Mouse (Mus musculus): ENCODE data around the gene Zfp248. TPM values are rescaled to one million over a fixed set of nuclear protein-coding genes. Genes with fewer than 3 reads are reported as not detected.

Zfp248 gene
- polyA plus RNA-seq, 1 experiment from 2014 or later, result 10.1 TPM

DNA sequence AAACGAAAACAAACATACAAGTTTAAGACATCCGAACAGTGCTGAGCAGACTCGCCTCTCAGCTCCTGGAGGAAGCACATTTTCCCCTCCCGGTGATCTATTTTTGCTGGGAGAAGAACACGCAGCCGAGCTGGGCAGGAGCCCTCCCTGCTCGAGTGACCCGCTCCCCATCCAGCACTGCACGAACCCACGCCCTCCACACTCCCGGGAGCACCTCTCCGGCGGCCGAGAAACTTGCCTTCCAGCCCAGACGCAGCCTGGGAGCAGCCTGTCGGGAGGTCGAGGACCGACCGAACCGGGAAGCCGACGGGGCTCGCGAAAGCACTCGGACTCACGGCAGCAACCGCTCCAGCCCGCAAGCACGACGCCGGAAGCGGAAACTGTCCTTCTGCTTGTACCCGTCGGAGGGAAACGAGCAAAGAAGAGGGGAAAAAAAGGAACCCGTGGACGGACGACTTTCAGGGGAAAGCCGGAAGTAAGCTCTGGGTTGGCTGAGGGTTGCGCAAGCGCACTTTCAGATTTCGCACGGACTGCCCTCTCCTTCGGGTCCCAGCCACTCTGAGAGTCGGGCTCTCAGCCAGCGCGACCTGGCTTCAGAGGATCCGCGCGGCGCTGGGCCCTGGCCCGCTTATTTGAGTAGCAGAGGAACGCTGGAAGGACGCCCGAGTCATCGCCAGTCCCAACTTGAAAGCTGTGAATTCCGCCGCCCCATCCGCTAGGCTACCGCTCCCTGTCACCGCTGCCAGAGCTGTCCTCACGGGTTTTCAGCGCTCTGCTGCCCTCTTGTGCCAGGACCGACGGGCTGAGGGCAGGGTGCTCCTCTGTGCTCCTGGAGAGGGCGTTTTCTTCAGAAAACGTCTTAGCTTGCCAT is 36.0 kb downstream of the Zfp248 start, which contains the start of gene Bms1:
Gene Bms1 (minus strand): TSS at position 425 of the 871 bp plus-strand sequence.
- WGBS, result under 1% methylated on average over 67 of the region's 67 CpGs
- no peaks in the 10 kb centered on the region for H3K9me3 ChIP-seq (replicated peaks)
- ATAC-seq (replicated peaks; ENCODE audit: low FRiP score), result peak; percentile 99

DNA sequence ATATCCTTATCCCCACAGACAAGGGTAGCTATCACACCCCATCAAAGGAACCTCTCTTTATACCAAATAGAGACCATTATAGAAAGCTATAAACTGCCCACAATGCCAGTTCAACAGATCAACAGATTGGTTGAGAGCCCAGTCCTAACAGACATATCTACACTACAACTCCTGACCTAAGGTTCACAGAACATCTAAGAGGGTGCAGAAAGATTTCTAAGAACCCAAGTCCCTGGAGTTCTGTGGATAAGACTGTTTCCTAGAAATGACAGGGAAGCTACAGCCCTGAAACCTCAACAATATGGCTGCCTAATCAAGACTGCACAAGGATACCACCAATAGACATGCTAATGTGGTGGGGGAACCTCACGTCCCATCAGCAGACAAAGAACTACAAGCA is 44.9 kb downstream of the Zfp248 start:
- no peak for ATAC-seq (replicated peaks; ENCODE audit: low FRiP score)
- Histone ChIP-seq H3K9ac (no peak overlapping the region), H3K36me3 (peaks cover 86% of the 10 kb centered on the region), H3K4me2 (no peak overlapping the region), H3K4me1 (no peaks in the 10 kb centered on the region), H3K27me3 (no peaks in the 10 kb centered on the region), H3K4me3 (replicated peaks) (no peak overlapping the region), H3K27ac (no peak overlapping the region), H3K9me3 (replicated peaks) (no peaks in the 10 kb centered on the region)
- 96% methylated on average over 1 of the region's 1 CpGs for WGBS

More for the DNA sequence above, 36.0 kb downstream of the Zfp248 start, which contains the start of gene Bms1:
- H3K27ac ChIP-seq, result peak within 1 kb of the TSS; percentile 88
- peak within 1 kb of the TSS; percentile 89 for H3K9ac ChIP-seq
- peaks cover 31% of the 10 kb centered on the region for H3K36me3 ChIP-seq
- peaks cover 13% of the 10 kb centered on the region for H3K4me1 ChIP-seq
- peak within 1 kb of the TSS; percentile 64 for H3K4me2 ChIP-seq
- no peaks in the 10 kb centered on the region for H3K27me3 ChIP-seq
- H3K4me3 ChIP-seq (replicated peaks), result peak within 1 kb of the TSS; percentile 88

DNA sequence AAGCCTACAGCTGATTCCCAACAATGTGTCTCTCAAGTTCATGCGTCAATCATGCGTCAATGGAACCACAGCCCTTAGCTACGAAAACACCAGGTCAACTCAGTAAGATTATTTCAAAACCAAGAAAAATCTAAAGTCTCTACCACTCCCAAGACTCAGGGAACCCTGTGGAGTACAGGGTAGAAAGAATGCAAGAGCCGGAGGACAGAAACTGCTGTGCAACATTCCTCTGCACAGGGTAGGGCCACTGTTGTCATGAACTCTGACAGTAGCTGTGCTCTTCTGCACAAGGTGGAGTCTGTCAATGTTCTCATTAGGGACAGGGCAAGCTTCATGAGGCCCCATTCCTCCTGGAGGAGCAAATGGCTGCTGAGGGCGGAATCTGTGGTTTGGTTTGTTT is 46.8 kb downstream of the Zfp248 start:
- Histone ChIP-seq H3K4me1 (no peaks in the 10 kb centered on the region), H3K9me3 (replicated peaks) (no peaks in the 10 kb centered on the region), H3K4me3 (replicated peaks) (no peak overlapping the region), H3K36me3 (peaks cover 87% of the 10 kb centered on the region), H3K27me3 (no peaks in the 10 kb centered on the region), H3K4me2 (no peak overlapping the region), H3K9ac (no peak overlapping the region), H3K27ac (no peak overlapping the region)
- ATAC-seq (replicated peaks; ENCODE audit: low FRiP score), result no peak
- 93% methylated on average over 5 of the region's 5 CpGs for WGBS

DNA sequence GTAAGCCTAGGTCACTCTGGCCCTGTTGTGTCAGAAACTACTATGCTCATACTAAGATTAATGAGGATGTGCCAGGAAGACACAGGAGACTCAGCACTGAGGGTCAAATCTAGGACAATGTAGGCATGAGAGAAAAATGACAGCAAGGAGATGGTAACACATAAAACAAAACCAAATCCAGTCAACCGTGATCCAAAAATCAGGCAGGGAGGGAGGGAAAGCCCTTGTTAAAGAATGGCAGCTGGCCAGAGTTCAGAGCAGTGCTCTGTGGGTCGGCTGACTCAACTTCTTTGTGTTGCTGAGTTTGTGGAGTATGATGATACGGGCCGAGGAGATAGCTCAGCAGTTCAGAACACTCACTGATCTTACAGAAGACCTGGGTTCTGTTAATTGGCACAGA is 48.9 kb downstream of the Zfp248 start:
- ATAC-seq (replicated peaks; ENCODE audit: low FRiP score), result no peak
- Histone ChIP-seq H3K9ac (no peak overlapping the region), H3K36me3 (peaks cover 87% of the 10 kb centered on the region), H3K27me3 (no peaks in the 10 kb centered on the region), H3K4me3 (replicated peaks) (no peak overlapping the region), H3K4me2 (no peak overlapping the region), H3K9me3 (replicated peaks) (no peaks in the 10 kb centered on the region), H3K27ac (no peak overlapping the region), H3K4me1 (no peaks in the 10 kb centered on the region)
- WGBS, result 82% methylated on average over 4 of the region's 4 CpGs

DNA sequence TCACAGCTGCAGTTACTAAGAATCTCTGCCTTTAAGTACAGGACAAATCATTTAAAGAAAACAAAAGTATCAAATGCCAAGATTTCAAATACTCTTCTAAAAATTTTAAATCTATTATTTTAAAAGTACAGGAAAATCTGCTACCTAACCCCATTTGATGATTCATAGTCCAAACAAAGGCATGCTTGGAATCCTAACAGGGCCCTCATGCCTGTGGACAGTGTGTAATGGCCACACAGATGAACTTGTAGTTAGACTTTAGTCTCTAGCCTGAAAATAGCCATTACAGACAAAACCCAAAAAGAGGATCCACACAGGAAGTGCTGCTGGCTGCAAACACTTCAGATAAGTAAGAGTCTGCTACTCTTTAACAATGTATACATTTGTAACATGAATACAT is 64.6 kb downstream of the Zfp248 start:
- Histone ChIP-seq H3K9me3 (replicated peaks) (no peaks in the 10 kb centered on the region), H3K27ac (no peak overlapping the region), H3K4me1 (no peaks in the 10 kb centered on the region), H3K4me2 (no peak overlapping the region), H3K27me3 (no peaks in the 10 kb centered on the region), H3K4me3 (replicated peaks) (no peak overlapping the region), H3K36me3 (peaks cover 93% of the 10 kb centered on the region), H3K9ac (no peak overlapping the region)
- ATAC-seq (replicated peaks; ENCODE audit: low FRiP score), result no peak

DNA sequence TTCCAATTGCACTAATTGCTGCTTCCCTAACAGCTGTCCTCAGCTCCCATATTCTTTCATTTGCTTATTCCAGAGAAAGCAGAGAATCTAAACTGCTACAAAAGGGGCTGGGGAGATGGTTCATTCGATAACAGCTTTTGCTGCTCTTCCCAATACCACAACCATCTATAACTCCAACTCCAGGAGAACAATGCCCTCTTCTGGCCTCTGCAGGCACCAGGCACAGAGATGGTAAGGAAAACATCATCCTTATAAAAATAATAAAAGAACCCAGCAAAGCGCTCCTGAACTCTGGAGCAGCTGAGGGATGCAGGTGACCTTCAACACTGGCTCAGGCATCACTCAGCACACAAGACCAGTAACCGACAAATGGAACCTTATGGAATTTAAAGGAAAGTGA is 69.4 kb downstream of the Zfp248 start:
- Histone ChIP-seq H3K27me3 (no peaks in the 10 kb centered on the region), H3K4me1 (no peaks in the 10 kb centered on the region), H3K4me2 (no peak overlapping the region), H3K9ac (no peak overlapping the region), H3K9me3 (replicated peaks) (no peaks in the 10 kb centered on the region), H3K4me3 (replicated peaks) (no peak overlapping the region), H3K27ac (no peak overlapping the region), H3K36me3 (peaks cover 86% of the 10 kb centered on the region)
- 89% methylated on average over 3 of the region's 3 CpGs for WGBS
- ATAC-seq (replicated peaks; ENCODE audit: low FRiP score), result no peak

DNA sequence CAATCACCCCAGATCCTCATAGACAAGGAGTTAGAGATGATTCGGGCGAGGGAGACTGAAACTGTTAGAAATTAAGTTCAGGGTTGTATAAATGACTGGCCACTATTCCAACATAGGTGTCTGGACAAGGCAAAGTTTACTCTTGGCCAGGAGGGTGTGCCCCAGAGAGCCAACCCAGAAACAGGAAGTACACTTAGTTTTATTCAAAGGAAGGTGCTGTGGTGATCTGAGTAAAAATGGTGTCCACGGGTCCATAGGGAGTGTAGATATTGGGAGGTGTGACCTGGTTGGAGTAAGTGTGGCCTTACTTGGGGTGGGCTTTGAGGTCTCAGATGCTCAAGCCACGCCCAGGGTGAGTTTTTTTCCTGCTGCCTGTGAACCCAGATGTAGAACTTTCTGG is 74.1 kb downstream of the Zfp248 start:
- no peak overlapping the region for H3K4me2 ChIP-seq
- H3K27me3 ChIP-seq, result 0 out of 2 replicates have a peak, but pooled peaks cover 6% of the 10 kb centered on the region
- H3K4me3 ChIP-seq (replicated peaks), result no peak overlapping the region
- ATAC-seq (replicated peaks; ENCODE audit: low FRiP score), result no peak
- no peak overlapping the region for H3K9ac ChIP-seq
- no peaks in the 10 kb centered on the region for H3K9me3 ChIP-seq (replicated peaks)
- H3K4me1 ChIP-seq, result peaks cover 2% of the 10 kb centered on the region
- H3K36me3 ChIP-seq, result peaks cover 46% of the 10 kb centered on the region
- H3K27ac ChIP-seq, result no peak overlapping the region
- WGBS, result 87% methylated on average over 4 of the region's 4 CpGs

DNA sequence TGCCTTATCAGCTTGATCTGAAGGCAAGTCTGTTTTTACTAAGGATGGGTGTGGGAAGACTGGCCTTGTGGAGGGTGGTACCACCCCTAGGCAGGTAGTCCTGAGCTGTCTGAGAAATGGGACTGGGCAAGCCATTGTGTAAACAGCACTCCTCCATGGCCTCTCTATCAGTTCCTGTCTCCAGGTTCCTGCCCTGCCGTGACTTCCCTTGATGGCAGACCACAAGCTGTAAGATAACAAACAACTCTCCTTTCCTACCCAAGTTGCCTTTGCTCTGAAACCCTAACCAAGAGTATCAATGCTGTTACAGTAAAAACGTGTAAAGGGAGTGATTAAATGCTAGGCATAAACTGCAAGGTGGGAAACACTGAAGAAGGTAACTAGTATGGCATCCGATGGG is 74.7 kb downstream of the Zfp248 start:
- Histone ChIP-seq H3K9me3 (replicated peaks) (no peaks in the 10 kb centered on the region), H3K4me3 (replicated peaks) (no peak overlapping the region), H3K27ac (no peak overlapping the region), H3K36me3 (peaks cover 40% of the 10 kb centered on the region), H3K27me3 (0 out of 2 replicates have a peak, but pooled peaks cover 6% of the 10 kb centered on the region), H3K4me1 (peaks cover 5% of the 10 kb centered on the region), H3K9ac (no peak overlapping the region), H3K4me2 (no peak overlapping the region)
- WGBS, result 55% methylated on average over 3 of the region's 3 CpGs
- no peak for ATAC-seq (replicated peaks; ENCODE audit: low FRiP score)

DNA sequence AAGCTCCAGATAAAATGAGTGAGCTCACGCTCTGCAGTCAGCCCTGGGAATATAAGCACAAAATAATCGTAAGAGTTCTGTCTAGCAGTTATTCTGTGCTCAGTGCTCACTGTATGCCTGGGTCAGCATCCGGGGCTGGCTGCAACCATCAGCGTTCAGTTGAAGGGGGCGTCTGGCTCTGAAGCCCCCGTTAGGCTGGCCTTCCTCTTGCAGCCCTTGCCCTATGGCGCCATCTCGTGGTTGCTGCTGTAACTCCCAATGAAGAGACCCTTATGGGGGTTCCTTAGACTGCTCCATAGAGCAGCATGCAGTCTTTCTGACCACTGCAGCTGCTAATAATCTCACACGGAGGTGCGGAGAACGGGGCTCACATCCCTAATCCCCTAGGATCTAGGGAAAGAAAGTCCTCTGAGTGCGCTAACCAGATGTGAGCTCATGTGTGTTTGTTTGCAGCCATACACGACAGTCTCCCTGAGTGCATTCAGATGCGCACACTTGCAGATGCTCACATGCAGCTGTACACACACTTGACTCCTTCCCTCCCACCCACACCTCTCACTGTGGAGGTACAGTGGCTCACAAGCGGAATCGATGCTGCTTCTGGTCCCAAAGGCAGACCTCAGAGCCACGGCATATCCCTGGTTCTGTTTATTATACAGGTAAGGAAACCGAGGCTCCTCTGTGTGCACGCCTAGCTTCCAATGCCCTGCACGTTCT is 75.7 kb downstream of the Zfp248 start:
- WGBS, result 35% methylated on average over 20 of the region's 20 CpGs

DNA sequence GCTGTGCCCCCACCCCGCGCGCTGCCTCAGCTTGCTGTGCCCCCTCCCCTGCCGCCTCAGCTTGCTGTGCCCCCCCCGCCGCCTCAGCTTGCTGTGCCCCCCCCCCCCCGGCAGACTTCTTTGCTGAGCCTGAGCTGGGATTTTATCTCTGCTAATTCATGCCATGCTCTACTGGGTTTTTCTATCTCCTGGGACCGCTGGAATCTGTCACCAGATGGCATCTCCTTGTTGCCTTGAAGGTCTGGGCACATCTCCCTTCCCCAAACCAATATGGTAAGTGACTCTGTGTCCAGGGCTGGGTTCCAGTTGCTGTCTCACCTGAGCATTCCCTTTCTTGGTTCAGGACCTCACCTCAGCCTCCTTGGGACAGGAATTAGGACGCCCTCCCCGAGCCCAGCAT is 77.7 kb downstream of the Zfp248 start:
- peaks cover 17% of the 10 kb centered on the region; the same call in 1 of the 2 replicates for H3K27me3 ChIP-seq
- peaks cover 5% of the 10 kb centered on the region for H3K4me1 ChIP-seq
- no peak for ATAC-seq (replicated peaks; ENCODE audit: low FRiP score)
- WGBS, result 60% methylated on average over 8 of the region's 10 CpGs
- no peak overlapping the region for H3K4me2 ChIP-seq
- H3K9ac ChIP-seq, result no peak overlapping the region
- H3K36me3 ChIP-seq, result peaks cover 9% of the 10 kb centered on the region
- no peaks in the 10 kb centered on the region for H3K9me3 ChIP-seq (replicated peaks)
- H3K27ac ChIP-seq, result no peak overlapping the region
- no peak overlapping the region for H3K4me3 ChIP-seq (replicated peaks)

More for the DNA sequence above, 75.7 kb downstream of the Zfp248 start:
- ATAC-seq (replicated peaks; ENCODE audit: low FRiP score), result peak; percentile 61; the same call in 1 of the 2 replicates
- Histone ChIP-seq H3K4me3 (replicated peaks) (no peak overlapping the region; the same call in 1 of the 2 replicates), H3K4me2 (peak overlapping the region; percentile 40; the same call in 1 of the 2 replicates), H3K27me3 (0 out of 2 replicates have a peak, but pooled peaks cover 7% of the 10 kb centered on the region), H3K36me3 (peaks cover 29% of the 10 kb centered on the region), H3K4me1 (peaks cover 5% of the 10 kb centered on the region), H3K27ac (no peak overlapping the region), H3K9ac (no peak overlapping the region), H3K9me3 (replicated peaks) (no peaks in the 10 kb centered on the region)

All from kidney, embryonic 15.5 days (tissue).